Mouse (Mus musculus): ENCODE data around the gene Zfp148.

Zfp148 gene

DNA sequence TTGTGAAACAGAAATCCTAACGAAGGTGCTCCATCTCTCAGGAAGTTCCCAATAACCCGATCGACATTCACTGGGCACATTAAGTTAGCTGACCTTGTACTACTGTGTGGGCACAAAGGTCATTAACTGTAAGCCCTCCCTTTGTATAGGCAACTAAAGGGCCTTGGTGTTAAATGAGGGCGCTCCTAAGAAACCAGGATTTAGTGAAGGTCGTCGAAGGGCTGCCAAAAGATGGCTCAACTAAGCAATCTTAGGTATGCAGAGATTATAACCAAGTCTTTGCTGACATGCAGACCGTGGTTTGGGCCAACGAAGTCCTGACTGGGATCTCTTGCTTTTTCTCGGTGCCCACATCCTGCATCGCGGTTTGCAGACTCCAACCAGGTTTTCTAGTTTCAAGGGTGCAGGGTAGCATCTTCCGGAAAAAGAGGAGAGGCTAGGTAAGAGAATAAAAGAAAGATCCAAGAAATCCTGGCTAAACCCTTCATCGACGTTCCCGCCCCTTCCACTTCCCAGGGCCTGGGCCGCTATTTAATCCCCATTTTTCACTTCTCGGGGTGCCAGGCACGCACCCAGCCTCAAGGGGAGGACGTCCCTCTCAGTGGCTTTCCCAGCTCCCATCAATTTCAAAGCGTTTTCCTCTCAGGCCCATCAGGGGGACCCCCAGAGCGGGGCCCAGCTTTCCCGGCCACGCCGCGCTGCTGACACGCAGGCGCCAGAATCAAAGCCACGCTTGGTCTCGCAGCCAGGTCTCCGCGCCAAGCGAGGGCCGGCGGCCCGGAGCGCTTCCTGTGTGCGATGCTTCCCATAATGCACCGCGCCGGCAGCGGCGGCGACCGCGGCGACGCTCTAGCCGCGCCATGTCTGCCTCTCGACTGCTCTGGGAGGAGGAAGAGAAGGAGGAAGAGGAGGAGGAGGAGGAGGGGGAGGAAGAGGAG lies at the start of gene Zfp148:
Gene Zfp148 (plus strand): TSS at position 893 of the 938 bp plus-strand sequence.
- peak; percentile 83 to 88 for DNase-seq (ENCODE audit: low spot score in 2 of 2)

DNA sequence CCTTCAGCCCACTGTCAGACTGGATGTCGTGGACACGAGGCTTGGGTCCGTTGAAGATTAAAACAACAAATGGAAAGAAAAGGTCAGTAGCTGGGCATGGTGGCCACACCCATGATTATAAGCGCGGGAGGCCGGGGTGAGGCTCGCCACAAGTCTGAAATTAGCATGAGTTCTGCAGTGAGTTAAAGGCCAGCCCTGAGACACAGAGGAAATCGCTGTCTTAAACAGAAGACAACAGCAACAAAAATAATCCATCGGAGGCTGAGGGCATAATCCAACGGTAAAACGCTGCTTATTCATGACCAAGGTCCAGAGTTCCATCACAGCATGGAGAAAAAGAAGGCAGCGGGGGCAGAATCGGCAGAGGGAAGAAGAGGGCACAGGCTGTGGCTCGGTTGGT lies 47.6 kb upstream of the Zfp148 start:
- DNase-seq (ENCODE audit: low spot score in 2 of 2) = no peak

DNA sequence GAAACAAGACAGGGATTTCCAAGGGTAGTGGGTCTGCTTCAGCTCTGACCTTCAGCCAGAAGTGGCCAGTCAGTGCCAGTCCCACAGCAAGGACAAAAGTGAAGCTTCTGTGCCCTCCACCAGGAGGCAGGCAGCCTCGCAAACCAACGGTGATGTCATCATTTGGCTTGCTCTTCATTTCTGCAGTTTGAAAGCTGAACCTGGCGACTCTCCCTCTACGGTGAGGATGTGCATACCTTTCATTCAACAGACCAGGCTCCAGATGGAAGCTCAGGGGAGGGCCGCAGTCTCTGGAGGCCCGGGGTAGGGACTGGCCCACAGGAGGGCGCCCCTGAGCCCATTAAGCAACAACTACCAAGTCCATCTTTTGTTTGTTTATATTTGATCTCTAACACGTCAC lies 43.5 kb upstream of the Zfp148 start:
- DNase-seq (ENCODE audit: low spot score in 2 of 2) = peak; percentile 26 to 27

DNA sequence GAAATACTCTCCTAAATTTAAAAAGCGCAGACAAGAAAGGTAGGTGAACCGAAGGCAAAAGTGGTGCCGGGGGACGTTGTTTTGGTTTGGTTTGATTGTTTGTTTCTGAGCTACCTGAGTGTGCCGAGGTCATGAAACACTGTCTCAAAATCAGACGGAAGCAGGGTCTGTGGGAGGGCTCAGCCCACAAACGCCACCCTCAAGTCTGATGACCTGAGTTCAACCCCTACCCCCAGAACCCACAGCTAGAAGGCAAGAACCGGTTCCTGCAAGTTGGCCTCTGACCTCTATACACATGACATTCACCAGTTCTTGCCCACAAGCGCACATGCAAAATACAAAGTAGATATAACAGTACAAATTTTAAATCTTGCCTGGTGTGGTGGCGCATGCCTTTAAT lies 43.0 kb upstream of the Zfp148 start:
- no peak for DNase-seq (ENCODE audit: low spot score in 2 of 2)

DNA sequence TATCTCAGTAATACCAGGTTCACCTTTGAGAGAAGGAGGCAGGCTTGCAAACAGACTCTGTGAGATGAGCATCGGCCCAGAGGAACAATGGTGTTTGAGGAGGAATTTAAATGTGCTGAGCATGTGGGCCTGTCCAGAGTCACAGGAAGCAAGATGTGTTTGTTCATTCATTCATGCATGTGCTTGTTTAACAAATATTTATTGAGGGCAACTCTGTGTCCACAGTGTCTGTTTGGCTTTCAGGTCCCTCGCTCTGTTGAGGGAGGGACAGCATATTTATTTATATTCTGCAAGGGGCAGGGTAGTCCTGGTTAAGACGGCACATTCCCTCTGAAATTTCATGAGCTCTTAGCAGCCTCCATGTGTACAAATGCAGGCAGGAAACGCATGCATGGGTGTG lies 42.1 kb upstream of the Zfp148 start:
- DNase-seq (ENCODE audit: low spot score in 2 of 2) = no peak

DNA sequence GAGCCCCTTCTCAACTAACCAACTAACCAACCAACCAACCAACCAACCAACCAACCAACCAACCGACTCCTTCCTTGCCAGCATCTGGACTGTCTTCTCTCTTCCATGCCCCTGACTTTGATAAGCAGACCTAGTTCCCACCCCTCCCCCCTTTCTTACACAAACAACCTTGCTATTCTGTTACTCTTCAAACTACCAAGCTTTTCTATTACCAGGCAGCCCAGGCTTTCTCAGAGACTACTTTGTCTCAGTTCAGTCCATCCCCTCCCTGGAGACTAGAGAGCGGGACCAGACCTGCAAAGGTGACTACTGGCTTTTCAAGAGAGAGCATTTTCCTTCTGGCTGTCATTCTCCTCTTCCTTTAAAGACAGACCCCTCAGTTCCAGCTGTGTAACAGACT lies 41.2 kb upstream of the Zfp148 start:
- DNase-seq (ENCODE audit: low spot score in 2 of 2) = no peak

DNA sequence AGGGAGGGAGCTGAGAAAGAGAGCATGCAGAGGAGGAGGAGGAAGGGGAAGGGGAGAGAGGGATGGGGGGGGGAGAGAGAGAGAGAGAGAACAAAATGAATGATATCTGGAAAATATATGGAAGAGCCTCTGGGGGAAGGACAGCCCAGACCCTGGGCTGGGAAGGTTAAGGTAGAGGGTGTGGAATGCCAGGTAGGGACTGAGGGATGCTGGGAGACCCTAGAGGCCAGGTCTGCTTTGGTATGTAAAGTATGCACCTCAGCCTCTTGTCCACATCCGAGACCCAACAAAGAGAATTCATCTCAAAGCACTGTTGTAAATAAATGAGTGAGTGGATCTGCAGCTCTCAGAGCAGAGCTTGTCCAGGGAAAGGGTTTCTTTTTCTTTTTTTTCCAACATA lies 38.3 kb upstream of the Zfp148 start:
- DNase-seq (ENCODE audit: low spot score in 2 of 2) = no peak

DNA sequence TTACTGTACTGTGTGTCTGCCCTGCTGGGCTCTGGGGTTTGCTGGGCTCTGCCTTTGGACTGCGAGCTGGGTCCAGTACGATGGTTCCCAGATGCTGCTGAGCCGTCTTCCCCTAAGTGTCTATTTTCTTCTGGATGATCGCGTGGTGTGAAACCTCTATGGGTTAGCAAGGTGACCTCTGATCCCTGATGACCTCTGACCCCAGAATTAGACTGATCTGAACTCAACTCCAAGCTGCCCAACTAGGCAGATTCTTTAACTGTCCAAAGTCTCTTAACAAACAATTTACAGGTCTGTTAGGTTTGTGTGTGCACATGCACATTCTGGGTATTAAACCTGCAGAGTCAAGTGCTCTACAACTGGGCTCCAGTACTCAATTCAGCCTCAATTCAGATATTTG lies 37.5 kb upstream of the Zfp148 start:
- DNase-seq (ENCODE audit: low spot score in 2 of 2) = no peak

DNA sequence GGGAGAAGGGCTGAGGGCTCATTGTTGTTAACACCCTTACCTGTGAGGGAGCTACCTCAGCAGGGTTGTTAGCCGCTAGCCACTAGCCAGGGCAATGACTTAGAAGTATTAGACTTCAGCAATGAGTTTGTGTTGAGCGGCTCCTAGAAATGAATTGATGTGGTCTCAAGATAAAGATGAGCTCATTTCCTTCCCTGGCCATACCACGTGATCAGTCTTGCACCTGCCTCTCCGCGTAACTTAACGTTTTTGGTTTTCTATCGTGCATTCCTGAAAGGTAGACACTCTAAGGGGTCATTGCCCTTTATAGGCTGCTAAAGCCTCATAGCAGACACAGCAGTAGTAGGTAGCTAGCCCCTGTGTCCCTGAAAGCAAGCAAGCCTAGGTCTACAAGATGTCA lies 37.0 kb upstream of the Zfp148 start:
- no peak for DNase-seq (ENCODE audit: low spot score in 2 of 2)

DNA sequence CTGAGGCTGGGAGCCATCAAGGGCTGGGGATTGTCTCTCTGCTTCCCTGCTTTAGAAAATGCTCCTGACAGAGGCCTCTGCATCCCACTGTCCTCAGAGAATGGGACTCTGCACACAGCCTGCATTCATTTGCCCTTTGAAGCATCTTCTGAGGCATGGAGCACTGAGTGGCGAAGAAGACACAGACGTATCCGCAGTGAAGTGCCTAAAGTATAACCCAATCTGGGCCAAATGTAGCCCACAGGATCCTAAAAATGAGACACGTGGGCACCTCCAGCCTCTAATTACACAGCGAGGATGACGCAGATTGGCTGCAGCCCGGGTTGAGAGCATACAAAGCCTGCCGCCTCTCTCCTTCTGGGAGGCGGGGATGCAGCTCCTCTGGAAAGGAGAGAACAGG lies 36.3 kb upstream of the Zfp148 start:
- peak; percentile 38 to 53 for DNase-seq (ENCODE audit: low spot score in 2 of 2)

DNA sequence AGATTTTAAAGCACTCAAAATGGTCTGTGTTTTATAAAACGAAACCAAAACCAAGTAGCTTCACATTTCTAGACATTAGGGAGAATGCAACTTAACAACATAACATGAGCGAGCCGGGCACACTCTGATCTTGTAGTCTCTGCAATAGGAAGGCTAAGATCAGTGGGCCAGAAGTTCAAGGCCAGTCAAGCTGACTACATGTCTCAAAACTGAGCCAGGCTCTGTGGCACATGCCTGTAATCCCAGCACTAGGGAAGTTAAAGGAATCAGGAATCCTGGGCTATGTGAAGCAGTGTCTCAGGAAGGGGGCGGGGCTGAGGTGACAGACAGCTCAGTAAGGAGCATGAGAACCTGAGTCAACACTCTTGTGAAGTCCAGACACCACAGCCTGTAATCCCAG lies 35.8 kb upstream of the Zfp148 start:
- DNase-seq (ENCODE audit: low spot score in 2 of 2) = no peak

DNA sequence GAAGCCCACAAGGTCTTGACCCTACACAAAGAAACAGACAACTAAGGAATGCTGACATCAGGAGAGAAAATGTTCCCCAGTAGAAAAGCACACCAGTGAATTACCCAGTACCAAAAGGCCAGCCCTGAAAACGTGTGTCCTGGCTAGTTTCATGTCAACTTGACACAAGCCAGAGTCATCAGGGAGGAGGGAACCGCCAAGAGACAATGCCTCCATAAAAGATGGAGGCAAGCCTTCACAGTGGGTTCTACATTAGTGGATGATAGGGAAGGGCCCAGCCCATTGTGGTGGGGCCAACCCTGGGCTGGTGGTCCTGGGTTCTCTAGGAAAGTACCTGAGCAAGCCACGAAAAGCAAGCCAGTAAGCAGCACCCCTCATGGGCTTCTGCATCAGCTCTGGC lies 34.3 kb upstream of the Zfp148 start:
- DNase-seq (ENCODE audit: low spot score in 2 of 2) = no peak

DNA sequence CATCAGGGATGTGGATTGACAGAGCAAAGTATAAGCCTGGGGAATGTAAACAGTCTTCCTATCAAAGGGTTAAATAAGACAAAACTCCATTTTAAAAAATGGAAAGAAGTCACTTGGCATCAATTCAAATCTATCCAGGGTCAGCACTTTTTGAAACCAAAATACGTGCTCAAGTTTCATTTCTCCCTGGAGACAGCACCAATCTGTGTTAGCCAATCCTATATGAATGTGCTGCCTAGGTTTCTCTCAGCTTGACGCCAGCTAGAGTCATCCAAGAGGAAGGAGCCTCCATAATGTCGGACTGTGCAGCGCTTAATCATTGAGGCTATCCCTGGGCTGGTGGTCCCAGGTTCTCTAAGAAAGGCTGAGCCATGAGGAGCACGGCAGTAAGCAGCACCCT lies 33.5 kb upstream of the Zfp148 start:
- DNase-seq (ENCODE audit: low spot score in 2 of 2) = no peak

DNA sequence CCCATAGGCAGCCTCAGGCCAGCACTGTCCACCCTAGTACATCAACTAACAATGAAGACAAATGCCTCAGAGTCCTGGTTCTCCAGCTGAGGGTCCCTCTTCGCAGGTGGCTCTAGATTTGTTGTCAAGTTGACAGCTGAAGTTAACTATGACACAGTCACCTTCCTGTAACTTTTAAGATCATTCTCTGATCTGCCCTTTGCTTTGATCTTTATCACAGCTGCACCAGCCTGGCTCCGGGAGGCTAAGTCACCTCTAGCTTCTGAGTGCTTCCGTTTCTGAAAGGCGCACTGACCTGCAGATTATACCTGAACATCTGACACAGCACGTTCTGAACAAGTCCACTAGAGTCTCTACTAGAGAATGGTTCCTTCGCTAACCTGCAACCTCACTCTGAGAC lies 22.8 kb upstream of the Zfp148 start:
- no peak for DNase-seq (ENCODE audit: low spot score in 2 of 2)

DNA sequence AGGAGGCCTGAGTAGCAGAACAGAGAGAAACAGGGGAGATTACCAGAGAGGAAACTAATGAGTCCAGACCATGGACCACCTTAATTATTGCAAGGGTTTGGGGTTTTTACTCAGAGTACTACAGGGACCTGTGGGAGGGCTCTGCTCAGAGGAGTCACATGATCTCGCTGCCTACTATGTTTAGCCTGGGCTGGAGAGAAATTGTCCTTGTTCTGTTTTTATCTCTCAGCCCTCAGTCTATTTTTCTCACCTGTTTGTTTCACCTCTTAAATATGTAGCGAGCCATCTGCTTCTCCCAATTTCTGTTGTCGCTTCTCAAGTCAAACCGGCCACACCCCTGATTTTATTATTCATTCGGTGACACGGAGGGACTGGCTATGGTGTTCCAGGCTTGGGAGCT lies 14.9 kb upstream of the Zfp148 start:
- no peak for DNase-seq (ENCODE audit: low spot score in 2 of 2)

DNA sequence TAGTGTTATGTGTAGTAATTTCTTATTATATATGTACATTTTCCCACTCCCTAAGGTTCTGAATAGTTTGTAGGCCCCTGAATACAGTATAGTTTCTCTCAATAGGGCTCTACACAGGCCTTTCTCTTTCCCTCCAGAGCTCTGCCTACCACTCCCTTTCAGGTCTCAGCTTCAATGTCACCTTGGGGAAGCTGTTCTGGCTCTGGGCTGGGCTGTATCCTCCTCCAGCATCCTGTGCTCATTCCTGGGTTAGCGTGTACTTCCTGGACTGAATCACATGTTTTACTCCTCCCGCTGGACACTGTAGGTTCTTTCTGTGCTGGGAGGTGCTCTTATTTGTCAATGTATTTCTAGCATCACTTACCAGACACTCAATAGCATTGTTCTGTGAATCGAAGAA lies 12.0 kb upstream of the Zfp148 start:
- no peak for DNase-seq (ENCODE audit: low spot score in 2 of 2)

DNA sequence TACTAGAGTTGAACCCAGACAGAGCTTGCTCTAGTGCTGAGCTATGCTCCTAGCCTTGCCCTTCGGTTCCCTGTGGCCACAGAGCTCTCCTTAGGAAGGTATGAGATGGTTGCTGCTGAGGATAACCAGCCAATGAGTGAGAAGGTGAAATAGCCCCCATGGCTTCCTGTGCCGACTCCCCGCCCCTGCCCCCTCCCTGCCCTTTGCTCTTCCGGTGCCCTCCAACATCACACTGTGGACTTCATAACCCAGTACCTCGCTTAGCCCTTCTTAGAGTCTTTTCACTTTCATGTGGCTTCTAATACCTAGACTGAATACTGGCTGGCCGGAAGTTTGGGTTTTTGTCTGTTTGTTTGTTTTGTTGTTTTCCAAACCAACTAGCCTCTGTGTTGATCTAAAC lies 9.8 kb upstream of the Zfp148 start:
- no peak for DNase-seq (ENCODE audit: low spot score in 2 of 2)

DNA sequence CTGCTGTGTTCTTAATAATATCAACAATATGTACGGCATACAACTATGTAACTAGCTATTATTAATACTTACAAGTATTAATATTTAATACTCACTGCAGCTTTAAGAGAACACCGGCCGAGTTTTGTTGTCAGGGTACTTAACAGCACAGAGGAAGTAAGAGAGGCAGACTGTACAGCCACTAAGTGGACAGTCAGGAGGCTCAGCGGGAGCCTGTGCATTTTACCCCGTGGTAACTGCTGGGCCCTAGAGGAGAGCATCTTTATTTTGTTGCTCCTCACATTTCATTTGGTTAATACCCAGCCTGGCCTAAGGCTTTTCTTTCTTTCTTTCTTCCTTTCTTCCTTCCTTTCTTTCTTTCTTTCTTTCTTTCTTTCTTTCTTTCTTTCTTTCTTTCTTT lies 8.0 kb upstream of the Zfp148 start:
- no peak for DNase-seq (ENCODE audit: low spot score in 2 of 2)

DNA sequence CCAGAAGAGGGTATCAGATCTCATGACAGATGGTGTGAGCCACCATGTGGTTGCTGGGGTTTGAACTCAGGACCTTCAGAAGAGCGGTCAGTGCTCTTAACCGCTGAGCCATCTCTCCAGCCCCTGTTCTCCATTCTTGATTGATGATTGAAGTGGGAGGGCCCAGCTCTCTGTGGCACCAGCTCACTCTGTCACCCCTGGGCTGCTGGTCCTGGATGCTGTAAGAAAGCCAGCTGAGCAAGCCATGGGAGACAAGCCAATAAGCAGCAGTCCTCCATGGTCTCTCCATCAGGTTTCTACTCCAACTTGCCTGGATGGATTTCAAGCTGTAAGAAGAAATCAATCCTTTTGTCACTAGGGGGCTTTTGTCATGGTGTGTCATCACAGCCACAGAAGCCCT lies 7.3 kb upstream of the Zfp148 start:
- DNase-seq (ENCODE audit: low spot score in 2 of 2) = no peak

DNA sequence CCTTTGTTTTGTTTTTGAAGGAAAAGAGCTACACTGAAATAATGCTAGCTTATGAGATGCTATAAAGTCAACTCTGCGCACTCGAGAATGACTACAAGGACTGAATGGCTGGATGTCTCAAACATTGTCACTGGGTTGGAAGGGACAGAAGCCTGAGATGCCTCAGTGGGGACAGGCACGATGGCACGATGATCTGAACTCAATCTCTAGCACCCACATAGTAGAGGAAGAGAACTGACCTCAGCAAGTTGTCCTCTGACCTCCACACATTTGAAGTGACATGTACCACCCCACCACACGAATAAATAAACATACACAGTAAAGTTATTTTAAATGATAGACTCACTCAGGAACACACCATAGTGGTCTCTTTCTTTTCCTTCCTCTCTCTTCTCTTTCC lies 4.4 kb upstream of the Zfp148 start:
- DNase-seq (ENCODE audit: low spot score in 2 of 2) = no peak

DNA sequence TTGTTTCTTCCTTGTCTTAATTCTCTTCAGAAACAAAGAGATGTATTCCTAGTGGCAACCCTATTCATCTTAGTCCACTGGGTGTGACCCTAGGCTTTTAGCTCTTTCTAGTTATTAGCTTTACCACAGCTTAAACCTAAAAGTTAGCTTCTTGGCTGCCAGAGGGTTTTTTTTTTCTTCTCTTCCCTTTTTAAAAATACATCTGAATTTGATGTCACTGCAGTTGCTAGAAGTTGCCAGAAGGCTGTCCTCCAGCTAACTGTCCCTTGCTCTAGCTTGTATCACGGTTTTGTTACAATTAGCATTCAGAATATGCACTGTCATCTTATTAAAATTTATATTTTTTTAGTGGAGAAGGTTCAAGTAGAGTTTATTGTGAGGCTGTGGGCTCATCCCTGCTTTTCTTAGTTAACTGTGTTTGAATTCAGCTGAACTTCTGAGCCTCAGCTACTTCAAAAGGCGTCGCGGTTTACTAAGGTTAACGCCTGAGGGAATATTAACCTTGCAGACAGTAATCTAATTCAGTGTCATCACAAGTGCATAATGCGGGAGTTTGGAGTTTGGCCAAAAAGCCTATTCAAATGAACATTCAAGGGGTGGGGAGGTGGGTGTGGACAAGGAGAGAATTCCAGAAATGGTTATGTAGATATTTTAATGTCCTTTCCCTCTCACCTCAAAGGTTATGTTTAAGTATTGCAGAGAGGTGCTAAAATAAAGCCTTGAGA lies 1.3 kb upstream of the Zfp148 start:
- DNase-seq (ENCODE audit: low spot score in 2 of 2) = no peak

DNA sequence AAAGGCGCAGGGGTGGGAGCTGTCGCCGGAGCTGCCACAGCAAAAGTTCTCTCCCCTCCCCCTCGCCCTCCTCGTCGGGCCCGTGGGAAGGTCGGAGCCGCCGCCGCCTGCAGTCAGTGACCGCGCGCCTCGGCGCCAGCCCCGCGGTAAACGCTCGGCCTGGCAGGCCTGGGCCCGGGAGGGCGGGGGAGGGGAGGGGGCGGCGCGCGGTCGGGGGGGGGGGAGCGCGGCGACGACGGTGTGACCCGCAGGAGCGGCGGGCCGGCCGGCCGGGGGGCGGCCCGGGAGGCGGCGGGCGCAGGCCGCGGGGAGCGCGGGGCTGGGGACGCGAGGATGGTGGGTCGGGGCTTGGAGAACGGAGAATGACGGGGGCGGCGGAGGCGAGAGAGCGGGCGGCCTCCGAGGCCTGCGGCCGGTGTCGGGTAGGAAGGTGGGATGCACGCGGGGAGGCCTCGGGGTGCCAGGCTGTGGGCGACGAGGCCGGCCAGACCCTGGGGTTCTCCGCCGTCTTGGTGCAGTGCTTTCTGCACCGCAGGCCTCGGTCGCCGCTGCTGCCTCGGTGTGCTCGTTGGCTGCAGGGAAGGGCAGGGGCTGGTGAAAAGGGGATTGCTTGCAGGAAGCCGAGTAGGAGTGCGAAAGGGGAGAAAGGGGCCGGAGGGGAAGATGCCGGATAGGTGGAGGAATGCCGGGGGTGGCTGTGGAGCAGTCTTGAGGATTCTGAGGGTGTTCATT lies 412 bp downstream of the Zfp148 start:
- peak; percentile 21 to 40 for DNase-seq (ENCODE audit: low spot score in 2 of 2)
